Mouse (Mus musculus): ENCODE measurements at regions not wholly inside any gene's neighbourhood (a gene's known extent, or its start where the extent isn't known, plus 50 kb on each side); places are given as distances from the start of the nearest gene placed in this dataset.

GRCm38 (mm10) chr13:99094221-99094620, 90.4 kb upstream of the Zfp366 start:
- TF ChIP-seq CTCF (IDR thresholded peaks at IDR 0.05; ENCODE audit: borderline replicate concordance, insufficient read depth, low read length) (no peak), POLR2A (IDR thresholded peaks at IDR 0.05; ENCODE audit: low read depth, low read length) (no peak)

Measured in embryonic fibroblast, embryonic 13.5 days (primary cell).